Mouse (Mus musculus) embryonic facial prominence, embryonic 11.5 days (tissue): Measurements from ENCODE around the gene Ice2. TPM values are rescaled to one million over a fixed set of nuclear protein-coding genes. Genes with fewer than 3 reads are reported as not detected.

Experiments
- ATAC-seq: fragments of 200-750 bp; cut with Nextera tagmentation; replicated peaks from 2 replicates; pipeline ENCODE4 v1.8.0; 2017; ENCODE audit warnings: low read depth; ENCODE audit not compliant: insufficient number of reproducible peaks, low FRiP score, low TSS enrichment
- DNase-seq: peaks from one replicate; pipeline ENCODE4 v3.0.0-alpha.2; 2015; ENCODE audit warnings: low spot score
- H3K27ac ChIP-seq: fragments of 300-500 bp; sonication (generic); replicated peaks from 2 replicates; pipeline ENCODE4 v1.5.1; 2014; ENCODE audit warnings: mild to moderate bottlenecking, low read depth, low read length, control low read depth
- H3K27me3 ChIP-seq: fragments of 300-500 bp; sonication (generic); 2 replicates; pipeline ENCODE4 v1.6.1; 2014; ENCODE audit warnings: mild to moderate bottlenecking, low read length, moderate library complexity, mixed read lengths; ENCODE audit not compliant: control insufficient read depth, insufficient read depth
- H3K36me3 ChIP-seq: fragments of 300-500 bp; sonication (generic); replicated peaks from 2 replicates; pipeline ENCODE4 v1.6.1; 2014; ENCODE audit warnings: low read depth, mild to moderate bottlenecking, low read length, moderate library complexity, mixed read lengths; ENCODE audit not compliant: control insufficient read depth, insufficient read depth
- H3K4me1 ChIP-seq: fragments of 300-500 bp; sonication (generic); 2 replicates; pipeline ENCODE4 v1.6.1; 2014; ENCODE audit warnings: low read length, mixed read lengths; ENCODE audit not compliant: control insufficient read depth, insufficient read depth
- H3K4me2 ChIP-seq: fragments of 300-500 bp; sonication (generic); 2 replicates; pipeline ENCODE4 v1.6.1; 2014; ENCODE audit warnings: low read depth, mild to moderate bottlenecking, control low read depth, low read length, moderate library complexity
- H3K4me3 ChIP-seq: fragments of 300-500 bp; sonication (generic); 2 replicates; pipeline ENCODE4 v1.5.1; 2014; ENCODE audit warnings: low read depth, low read length, control low read depth
- H3K9ac ChIP-seq: fragments of 300-500 bp; sonication (generic); replicated peaks from 2 replicates; pipeline ENCODE4 v1.6.1; 2014; ENCODE audit warnings: mild to moderate bottlenecking, control low read depth, low read length
- H3K9me3 ChIP-seq: fragments of 300-500 bp; sonication (generic); replicated peaks from 2 replicates; pipeline ENCODE4 v1.6.1; 2016; ENCODE audit warnings: mild to moderate bottlenecking, low read length, inconsistent platforms, mixed read lengths; ENCODE audit not compliant: control insufficient read depth
- WGBS: fragments of 180-500 bp; shearing (Covaris S2); extraction: QIAGEN DNeasy Blood & Tissue Kit; methylation state at CpG from one replicate; pipeline ENCODE4 v1.1.7; 2014; 5-methylcytosine and 5-hydroxymethylcytosine counted together
- polyA plus RNA-seq: library from polyadenylated mRNA; unstranded; fragments of >200 nt; fragmentation: Nextera tagmentation; extraction: Ambion mirVana; gene quantifications from 2 replicates; pipeline ENCODE4 v1.2.1, GENCODE M21; 2014

Ice2 gene
- polyA plus RNA-seq, 1 experiment from 2014 or later: 32.1 TPM

- Histone ChIP-seq H3K27ac (no peak overlapping the region), H3K9me3 (no peaks in the 10 kb centered on the region), H3K36me3 (no peaks in the 10 kb centered on the region), H3K4me2 (no peak overlapping the region), H3K4me1 (peaks cover 10% of the 10 kb centered on the region), H3K4me3 (no peak overlapping the region), H3K9ac (no peak overlapping the region), H3K27me3 (no peaks in the 10 kb centered on the region)
- DNase-seq (no peak), ATAC-seq (no peak)
- WGBS: 57% methylated on average over 4 of the region's 4 CpGs
These were observed 68.4 kb downstream of the Ice2 start for GRCm38 (mm10) chr9:69466098-69466497.

GRCm38 (mm10) chr9:69467310-69467939, 69.7 kb downstream of the Ice2 start:
- Histone ChIP-seq H3K4me3 (no peak overlapping the region), H3K9me3 (no peaks in the 10 kb centered on the region), H3K27me3 (no peaks in the 10 kb centered on the region), H3K4me2 (no peak overlapping the region), H3K36me3 (no peaks in the 10 kb centered on the region), H3K4me1 (peaks cover 10% of the 10 kb centered on the region), H3K27ac (0 out of 2 replicates have a peak overlapping the region, but pooled peaks have one; percentile 25), H3K9ac (no peak overlapping the region)
- DNase-seq: peak; percentile 43
- 53% methylated on average over 10 of the region's 10 CpGs for WGBS
- ATAC-seq: peak; percentile 22; the same call in 1 of the 2 replicates

- Histone ChIP-seq H3K9ac (no peak overlapping the region), H3K4me1 (peaks cover 10% of the 10 kb centered on the region)
- 4% methylated on average over 9 of the region's 9 CpGs for WGBS
These were observed 71.3 kb downstream of the Ice2 start for GRCm38 (mm10) chr9:69468991-69469390.

GRCm38 (mm10) chr9:69470362-69470761, 72.7 kb downstream of the Ice2 start:
- Histone ChIP-seq H3K27me3 (no peaks in the 10 kb centered on the region), H3K9me3 (no peaks in the 10 kb centered on the region), H3K36me3 (no peaks in the 10 kb centered on the region), H3K9ac (no peak overlapping the region), H3K4me1 (peaks cover 10% of the 10 kb centered on the region), H3K4me2 (no peak overlapping the region), H3K4me3 (no peak overlapping the region), H3K27ac (peak overlapping the region; percentile 63)
- 0 out of 2 replicates have a peak, but pooled peaks have one; percentile 9 for ATAC-seq
- WGBS: 41% methylated on average over 5 of the region's 5 CpGs
- DNase-seq: peak; percentile 57

More at GRCm38 (mm10) chr9:69468991-69469390, 71.3 kb downstream of the Ice2 start:
- H3K4me3 ChIP-seq: no peak overlapping the region
- H3K9me3 ChIP-seq: no peaks in the 10 kb centered on the region
- H3K36me3 ChIP-seq: no peaks in the 10 kb centered on the region
- DNase-seq: peak; percentile 89
- H3K4me2 ChIP-seq: peak overlapping the region; percentile 17; the same call in 1 of the 2 replicates
- ATAC-seq: peak; percentile 75
- H3K27me3 ChIP-seq: no peaks in the 10 kb centered on the region
- H3K27ac ChIP-seq: peak overlapping the region; percentile 49

- ATAC-seq (peak; percentile 44; the same call in 1 of the 2 replicates), DNase-seq (peak; percentile 80)
- 16% methylated on average over 6 of the region's 6 CpGs for WGBS
- H3K36me3 ChIP-seq: no peaks in the 10 kb centered on the region
- H3K9me3 ChIP-seq: no peaks in the 10 kb centered on the region
- peaks cover 10% of the 10 kb centered on the region for H3K4me1 ChIP-seq
- no peak overlapping the region for H3K9ac ChIP-seq
- no peak overlapping the region for H3K4me2 ChIP-seq
- H3K4me3 ChIP-seq: no peak overlapping the region
- H3K27me3 ChIP-seq: no peaks in the 10 kb centered on the region
- peak overlapping the region; percentile 63 for H3K27ac ChIP-seq
These were observed 73.2 kb downstream of the Ice2 start for GRCm38 (mm10) chr9:69470921-69471320.

- Histone ChIP-seq H3K4me3 (no peak overlapping the region), H3K27ac (no peak overlapping the region), H3K27me3 (no peaks in the 10 kb centered on the region), H3K36me3 (no peaks in the 10 kb centered on the region), H3K4me1 (peaks cover 10% of the 10 kb centered on the region), H3K4me2 (no peak overlapping the region), H3K9me3 (no peaks in the 10 kb centered on the region), H3K9ac (no peak overlapping the region)
- WGBS: 87% methylated on average over 6 of the region's 6 CpGs
- no peak for DNase-seq
- no peak for ATAC-seq
These were observed 75.0 kb downstream of the Ice2 start for GRCm38 (mm10) chr9:69472724-69473123.

GRCm38 (mm10) chr9:69475873-69476272, 78.2 kb downstream of the Ice2 start:
- 84% methylated on average over 6 of the region's 6 CpGs for whole genome bisulfite sequencing
- no peaks in the 10 kb centered on the region for H3K4me1 ChIP-seq

GRCm38 (mm10) chr9:69477195-69477823, 79.6 kb downstream of the Ice2 start:
- Histone ChIP-seq H3K9ac (no peak overlapping the region), H3K4me3 (no peak overlapping the region), H3K36me3 (no peaks in the 10 kb centered on the region), H3K4me2 (no peak overlapping the region), H3K27ac (no peak overlapping the region), H3K27me3 (no peaks in the 10 kb centered on the region), H3K9me3 (no peaks in the 10 kb centered on the region), H3K4me1 (no peaks in the 10 kb centered on the region)
- 62% methylated on average over 14 of the region's 14 CpGs for WGBS
- DNase-seq: no peak
- ATAC-seq: no peak

More at GRCm38 (mm10) chr9:69475873-69476272, 78.2 kb downstream of the Ice2 start:
- H3K4me2 ChIP-seq: no peak overlapping the region
- H3K27ac ChIP-seq: no peak overlapping the region
- no peak overlapping the region for H3K4me3 ChIP-seq
- no peak overlapping the region for H3K9ac ChIP-seq
- no peaks in the 10 kb centered on the region for H3K27me3 ChIP-seq
- H3K9me3 ChIP-seq: no peaks in the 10 kb centered on the region
- no peak for DNase-seq
- no peak for ATAC-seq
- H3K36me3 ChIP-seq: no peaks in the 10 kb centered on the region
